Mouse (Mus musculus) liver, postnatal 0 days (tissue): ENCODE results near the gene Ccdc107.

Experiments used
- CTCF ChIP-seq: sonication (generic); IDR thresholded peaks from 2 replicates; pipeline ENCODE4 v1.5.1; 2016; ENCODE audit warnings: antibody characterized with exemption, low read depth
- EP300 ChIP-seq: IDR thresholded peaks from 2 replicates; pipeline ENCODE4 v1.6.1; 2016; ENCODE audit warnings: antibody characterized with exemption, low read depth, mild to moderate bottlenecking

- TF ChIP-seq CTCF (no peak), EP300 (no peak)
Observed at GRCm38 (mm10) chr4:43504269-43504668, 11.6 kb downstream of the Ccdc107 start.
